Mouse (Mus musculus) T-helper 1 cell (primary cell): ENCODE measurements around the gene Lsm2.
"Not testable (repeated sequence)": the region's sequence is repeated elsewhere in the genome, so short reads cannot be mapped to it uniquely, and the experiment has no call there.

Experiments used
- in situ Hi-C: fragments of 300-600 bp; cut with MboI, MseI; formaldehyde crosslinking; loops from one replicate; pipeline ENCODE4 v1.15.1; 2025; ENCODE audit warnings: high pct_unique_total_duplicates

Gene Lsm2

GRCm38 (mm10) chr17:34956340-34956739, 25.3 kb upstream of the Lsm2 start:
- in situ Hi-C loops, result no loop called here

DNA sequence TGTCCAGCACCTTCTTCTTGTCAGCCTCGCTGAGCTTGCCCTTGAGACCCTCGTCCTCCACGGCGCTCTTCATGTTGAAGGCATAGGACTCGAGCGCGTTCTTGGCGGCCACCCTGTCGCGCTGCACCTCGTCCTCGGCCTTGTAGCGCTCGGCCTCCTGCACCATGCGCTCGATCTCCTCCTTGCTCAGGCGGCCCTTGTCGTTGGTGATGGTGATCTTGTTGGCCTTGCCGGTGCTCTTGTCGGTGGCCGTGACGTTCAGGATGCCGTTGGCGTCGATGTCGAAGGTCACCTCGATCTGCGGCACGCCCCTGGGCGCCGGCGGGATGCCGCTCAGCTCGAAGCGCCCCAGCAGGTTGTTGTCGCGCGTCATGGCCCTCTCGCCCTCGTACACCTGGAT, 24.4 kb upstream of the Lsm2 start:
- in situ Hi-C loops, result not testable (repeated sequence)

DNA sequence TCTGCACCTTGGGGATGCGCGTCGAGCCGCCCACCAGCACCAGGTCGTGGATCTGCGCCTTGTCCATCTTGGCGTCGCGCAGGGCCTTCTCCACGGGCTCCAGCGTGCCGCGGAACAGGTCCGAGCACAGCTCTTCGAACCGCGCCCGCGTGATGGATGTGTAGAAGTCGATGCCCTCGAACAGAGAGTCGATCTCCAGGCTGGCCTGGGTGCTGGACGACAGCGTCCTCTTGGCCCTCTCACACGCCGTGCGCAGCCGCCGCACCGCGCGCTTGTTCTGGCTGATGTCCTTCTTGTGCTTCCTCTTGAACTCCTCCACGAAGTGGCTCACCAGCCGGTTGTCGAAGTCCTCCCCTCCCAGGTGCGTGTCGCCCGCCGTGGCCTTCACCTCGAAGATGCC, 23.7 kb upstream of the Lsm2 start:
- in situ Hi-C loops, result not testable (repeated sequence)

GRCm38 (mm10) chr17:34958734-34959129, 22.9 kb upstream of the Lsm2 start:
- in situ Hi-C loops, result not testable (repeated sequence)

DNA sequence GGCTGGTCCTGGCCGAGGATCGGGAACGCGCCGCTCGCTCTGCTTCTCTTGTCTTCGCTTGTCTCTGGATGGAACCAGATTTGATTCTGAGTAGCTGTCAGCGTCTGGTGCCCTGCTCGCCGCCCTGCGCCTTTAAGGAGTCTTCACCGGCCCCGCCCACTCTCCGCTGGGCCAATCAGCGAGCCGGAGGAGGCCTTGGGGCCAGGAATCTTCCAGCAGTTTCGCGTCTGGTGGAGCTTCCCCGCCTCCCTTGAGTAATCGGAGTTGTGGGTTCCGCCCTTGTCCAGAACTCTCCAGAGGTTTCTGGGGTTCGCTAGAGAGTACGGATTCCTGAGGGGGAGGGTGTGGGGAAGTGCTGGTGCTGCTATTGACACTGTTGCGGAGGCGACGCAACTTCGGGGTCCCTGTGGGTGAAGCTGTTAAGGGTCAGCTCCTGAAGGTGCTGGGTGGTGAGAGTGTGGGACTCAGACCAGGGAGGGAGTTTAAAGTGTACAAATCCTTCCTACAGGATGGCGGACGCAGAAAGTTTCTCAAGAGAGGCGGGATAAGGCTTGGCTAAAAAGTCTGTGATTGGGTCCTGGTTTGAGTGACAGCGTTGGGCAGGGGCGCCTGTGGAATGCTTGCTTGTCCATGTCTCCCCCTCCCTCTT, 22.4 kb upstream of the Lsm2 start, which contains the start of gene Hspa1b:
Gene Hspa1b, minus strand, starts transcription at position 109 of the 649 bp plus-strand sequence.
- in situ Hi-C loops, result not testable (repeated sequence)

GRCm38 (mm10) chr17:34959881-34960515, 21.7 kb upstream of the Lsm2 start:
- in situ Hi-C loops, result no loop called here

- in situ Hi-C loops, result no loop called here
Measured at GRCm38 (mm10) chr17:34960702-34961493, 20.8 kb upstream of the Lsm2 start.

GRCm38 (mm10) chr17:34962125-34962524, 19.5 kb upstream of the Lsm2 start:
- in situ Hi-C loops, result no loop called here

GRCm38 (mm10) chr17:34962841-34963240, 18.8 kb upstream of the Lsm2 start:
- in situ Hi-C loops, result no loop called here

DNA sequence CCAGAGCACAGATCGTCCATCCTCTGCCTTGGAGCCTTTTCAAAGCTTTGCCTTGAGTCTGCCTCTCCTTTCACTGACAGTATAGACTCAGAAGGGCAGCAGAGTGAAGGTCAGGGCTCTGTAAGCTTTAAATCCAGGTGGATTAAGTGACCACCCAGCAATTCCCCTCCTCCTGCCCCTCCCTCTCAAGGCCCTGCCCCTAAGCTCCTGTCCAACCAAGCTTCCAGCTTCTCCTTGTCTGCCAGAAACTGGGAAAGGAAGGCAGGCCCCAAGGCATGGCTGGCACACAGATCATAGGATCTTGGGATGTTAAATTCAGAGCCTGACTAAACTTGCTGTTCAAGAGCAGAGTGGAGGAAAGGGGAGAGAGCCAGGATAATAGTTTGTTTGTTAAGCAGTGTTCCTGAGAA, 17.0 kb upstream of the Lsm2 start:
- in situ Hi-C loops, result no loop called here

DNA sequence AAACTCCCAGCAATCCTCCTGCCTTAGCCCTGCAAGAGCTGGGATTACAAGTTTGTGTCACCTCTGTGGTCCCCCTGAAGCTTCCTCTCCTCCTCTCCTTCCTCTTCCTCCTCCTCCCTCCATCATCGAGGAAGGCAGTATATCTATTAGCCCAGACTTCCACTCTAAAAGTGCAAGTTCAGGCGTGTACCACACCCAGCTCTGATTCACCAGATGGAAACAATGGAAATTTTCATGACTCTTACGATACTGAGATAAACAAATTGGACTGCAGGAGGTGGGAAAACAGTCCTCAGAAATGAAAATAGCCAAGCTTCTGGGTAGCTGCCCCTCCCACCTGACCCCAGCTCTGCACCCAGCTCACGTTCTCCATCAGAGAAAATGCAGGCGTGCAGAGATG, 16.0 kb upstream of the Lsm2 start:
- in situ Hi-C loops, result no loop called here

DNA sequence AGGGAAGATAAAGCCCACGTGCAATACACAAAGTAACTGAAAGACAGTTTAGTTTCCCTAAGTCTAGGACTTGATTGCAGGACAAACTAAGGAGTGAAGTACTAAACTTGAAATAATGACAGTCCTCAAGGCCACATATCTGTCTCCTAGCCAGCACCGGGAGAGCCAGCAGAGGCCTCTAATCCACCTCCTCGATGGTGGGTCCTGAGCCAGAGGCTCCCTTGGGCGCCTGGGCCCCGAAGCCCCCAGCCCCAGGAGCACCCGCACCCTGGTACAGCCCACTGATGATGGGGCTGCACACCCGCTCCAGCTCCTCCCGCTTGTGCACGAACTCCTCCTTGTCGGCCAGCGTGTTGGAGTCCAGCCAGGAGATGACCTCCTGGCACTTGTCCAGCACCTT, 11.8 kb upstream of the Lsm2 start, which contains the start of gene Gm20481:
Gene Gm20481, plus strand, starts transcription at position 91 of the 400 bp plus-strand sequence.
- in situ Hi-C loops, result not testable (repeated sequence)

GRCm38 (mm10) chr17:34970850-34971249, 10.8 kb upstream of the Lsm2 start:
- in situ Hi-C loops, result not testable (repeated sequence)

DNA sequence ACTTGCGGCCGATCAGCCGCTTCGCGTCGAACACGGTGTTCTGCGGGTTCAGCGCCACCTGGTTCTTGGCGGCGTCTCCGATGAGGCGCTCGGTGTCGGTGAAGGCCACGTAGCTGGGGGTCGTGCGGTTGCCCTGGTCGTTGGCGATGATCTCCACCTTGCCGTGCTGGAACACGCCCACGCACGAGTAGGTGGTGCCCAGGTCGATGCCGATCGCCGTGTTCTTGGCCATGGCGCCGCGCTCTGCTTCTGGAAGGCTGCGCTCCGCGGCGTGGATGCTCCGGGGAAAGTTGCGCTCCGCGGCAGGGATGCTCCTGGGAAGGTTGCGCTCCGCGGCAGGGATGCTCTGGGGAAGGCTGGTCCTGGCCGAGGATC, 10.0 kb upstream of the Lsm2 start:
- in situ Hi-C loops, result not testable (repeated sequence)

GRCm38 (mm10) chr17:34972069-34972749, 9.5 kb upstream of the Lsm2 start, which contains the start of the genes Hspa1a and Hspa1l:
Gene Hspa1a (minus strand): TSS chr17:34972156.
Gene Hspa1l (plus strand): TSS chr17:34972703.
- in situ Hi-C loops, result not testable (repeated sequence)

DNA sequence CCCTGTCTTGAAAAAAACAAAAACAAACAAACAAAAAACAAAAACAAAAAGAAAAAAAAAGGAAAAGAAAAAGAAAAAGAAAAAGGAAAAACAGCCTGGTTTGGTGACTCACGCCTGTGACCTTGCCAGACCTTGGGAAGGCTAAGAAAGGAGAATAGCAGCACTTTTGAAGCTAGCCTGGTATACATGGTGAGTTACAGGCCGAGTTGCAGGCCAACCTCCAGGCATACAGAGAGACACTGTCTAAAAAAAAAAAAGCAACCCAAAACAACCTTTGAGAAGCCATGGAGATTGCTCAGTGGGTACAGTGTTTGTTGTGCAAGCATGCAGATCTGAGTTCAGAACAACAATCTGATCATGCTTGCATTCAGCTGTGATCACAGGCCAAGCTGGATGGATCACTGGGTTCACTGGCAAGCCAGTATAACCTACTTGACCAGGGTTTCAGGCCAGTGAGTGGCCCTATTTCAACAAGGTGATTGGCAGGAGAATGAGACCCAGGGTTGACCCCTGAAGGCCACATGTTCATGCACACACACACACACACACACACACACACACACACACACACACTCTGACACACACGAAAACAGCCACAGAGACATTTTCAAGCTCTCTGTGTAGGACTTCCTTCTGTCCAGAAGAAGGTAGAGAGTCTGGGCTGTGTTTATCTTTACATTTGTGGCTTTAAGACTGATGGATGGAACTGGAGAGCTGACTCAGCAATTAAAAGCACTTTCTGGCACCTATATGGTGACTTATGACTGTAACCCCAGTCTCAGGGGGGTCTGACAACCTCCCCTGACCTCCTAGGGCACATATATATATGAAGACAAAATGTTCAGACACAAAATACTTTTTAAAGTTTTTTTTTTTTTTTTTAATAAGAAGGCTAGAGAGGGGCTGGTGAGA, 5.8 kb upstream of the Lsm2 start:
- in situ Hi-C loops, result no loop called here

DNA sequence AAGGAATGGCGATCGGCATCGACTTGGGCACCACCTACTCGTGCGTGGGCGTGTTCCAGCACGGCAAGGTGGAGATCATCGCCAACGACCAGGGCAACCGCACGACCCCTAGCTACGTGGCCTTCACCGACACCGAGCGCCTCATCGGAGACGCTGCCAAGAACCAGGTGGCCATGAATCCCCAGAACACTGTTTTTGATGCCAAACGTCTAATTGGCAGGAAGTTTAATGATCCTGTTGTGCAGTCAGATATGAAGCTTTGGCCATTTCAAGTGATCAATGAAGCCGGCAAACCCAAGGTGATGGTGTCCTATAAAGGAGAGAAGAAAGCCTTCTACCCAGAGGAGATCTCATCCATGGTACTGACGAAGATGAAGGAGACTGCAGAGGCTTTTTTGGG, 4.7 kb upstream of the Lsm2 start:
- in situ Hi-C loops, result no loop called here

DNA sequence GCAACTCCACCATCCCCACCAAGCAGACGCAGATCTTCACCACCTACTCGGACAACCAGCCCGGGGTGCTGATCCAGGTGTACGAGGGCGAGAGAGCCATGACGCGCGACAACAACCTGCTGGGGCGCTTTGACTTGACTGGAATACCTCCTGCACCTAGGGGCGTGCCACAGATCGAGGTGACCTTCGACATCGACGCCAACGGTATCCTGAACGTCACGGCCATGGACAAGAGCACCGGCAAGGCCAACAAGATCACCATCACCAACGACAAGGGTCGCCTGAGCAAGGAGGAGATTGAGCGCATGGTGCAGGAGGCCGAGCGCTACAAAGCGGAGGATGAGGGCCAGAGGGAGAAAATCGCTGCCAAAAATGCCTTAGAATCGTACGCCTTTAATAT, 3.4 kb upstream of the Lsm2 start:
- in situ Hi-C loops, result no loop called here

DNA sequence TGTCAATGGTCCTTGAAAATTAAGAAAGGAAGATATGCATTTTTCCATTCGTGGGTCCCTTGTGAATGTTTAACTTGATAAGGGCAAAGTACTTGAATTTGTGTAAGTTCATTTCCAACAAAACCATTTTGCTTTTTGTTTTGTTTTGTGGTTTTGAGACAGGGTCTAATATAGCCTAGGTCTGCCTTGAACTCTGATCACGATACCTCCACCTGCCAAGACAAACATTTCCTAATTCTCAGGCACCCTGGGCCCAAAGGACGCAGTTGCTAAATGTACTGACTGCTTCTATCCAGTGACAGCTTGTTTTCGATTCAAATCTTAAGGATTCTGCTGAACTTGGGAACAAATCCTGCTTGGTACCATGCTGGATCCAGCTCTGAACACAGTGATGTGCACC, 2.0 kb upstream of the Lsm2 start:
- in situ Hi-C loops, result no loop called here

- in situ Hi-C loops, result no loop called here
Measured at GRCm38 (mm10) chr17:34980655-34981054, 1.0 kb upstream of the Lsm2 start.

DNA sequence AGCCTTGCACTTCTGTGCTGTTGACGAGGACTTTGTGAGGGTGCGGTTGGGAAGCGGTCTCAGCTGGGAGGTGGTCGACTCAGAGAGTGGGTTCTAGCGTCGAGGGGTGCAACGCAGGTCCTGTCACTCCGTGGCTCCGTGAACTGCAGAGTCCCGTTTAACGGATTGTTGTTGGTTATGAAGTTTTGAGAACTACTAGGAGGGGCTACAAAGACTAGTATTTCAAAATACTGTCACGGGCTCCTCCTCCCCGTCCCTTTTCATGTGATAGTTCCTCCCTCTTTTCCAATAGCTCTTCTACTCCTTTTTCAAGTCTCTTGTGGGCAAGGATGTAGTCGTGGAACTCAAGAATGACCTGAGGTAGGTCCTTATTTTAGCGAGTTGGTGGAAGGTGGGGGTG, 666 bp downstream of the Lsm2 start:
- in situ Hi-C loops, result no loop called here
